ENCODE assay signal across 14 mouse cellular contexts in genomic region chr11:113418921-113419655, GRCm38 (mm10).
A peak's percentile ranks its signal among the peaks of the same experiment; 100 is the strongest.
DNase-seq lines count a peak whose midpoint lies in the region; ATAC-seq and TF ChIP-seq lines count a peak whose summit lies in the region.
"Had no signal": no experiment of that assay in that cellular context is flagged by ENCODE, and none has a peak within 500 bp of the region (broad histone marks: within the 10 kb centered on the region; RNA-seq: fewer than 3 reads in every experiment).

No protein-coding gene starts in this region.

- H3K9me3 ChIP-seq in forebrain, embryonic 12.5 days: no peaks in the 10 kb centered on the region
- no peaks in the 10 kb centered on the region for H3K9me3 ChIP-seq in forebrain, embryonic 11.5 days (ENCODE audit: control insufficient read depth, low read length)
- H3K9me3 ChIP-seq in neural tube, embryonic 13.5 days: no peaks in the 10 kb centered on the region
- no peaks in the 10 kb centered on the region for H3K9me3 ChIP-seq in midbrain, postnatal 0 days (ENCODE audit: low read length)
- H3K9me3 ChIP-seq: heart, embryonic 13.5 days; liver, embryonic 12.5 days; stomach, embryonic 15.5 days had no signal

- 64% methylated on average over 15 of the region's 15 CpGs for WGBS in forebrain, embryonic 12.5 days
- 82% methylated on average over 15 of the region's 15 CpGs for WGBS in forebrain, embryonic 11.5 days
- WGBS in neural tube, embryonic 13.5 days: 72% methylated on average over 15 of the region's 15 CpGs
- WGBS in midbrain, postnatal 0 days: 53% methylated on average over 15 of the region's 15 CpGs

- H3K4me2 ChIP-seq in forebrain, embryonic 12.5 days: no peak overlapping the region
- H3K4me2 ChIP-seq in forebrain, embryonic 11.5 days (ENCODE audit: low read depth, low read length, severe bottlenecking): no peak overlapping the region
- no peak overlapping the region for H3K4me2 ChIP-seq in neural tube, embryonic 13.5 days
- no peak overlapping the region for H3K4me2 ChIP-seq in midbrain, postnatal 0 days (ENCODE audit: low read depth, low read length, poor library complexity, severe bottlenecking)
- H3K4me2 ChIP-seq: heart, embryonic 13.5 days; liver, embryonic 12.5 days; stomach, embryonic 15.5 days had no signal

- no peak for ATAC-seq in forebrain, embryonic 12.5 days (ENCODE audit: low FRiP score)
- ATAC-seq in forebrain, embryonic 11.5 days (replicated peaks; ENCODE audit: low FRiP score): no peak
- no peak for ATAC-seq in neural tube, embryonic 13.5 days (ENCODE audit: low read depth)
- ATAC-seq in midbrain, postnatal 0 days (ENCODE audit: low FRiP score): no peak
- ATAC-seq: liver, embryonic 12.5 days had no signal

- no peaks in the 10 kb centered on the region for H3K27me3 ChIP-seq in forebrain, embryonic 12.5 days
- no peaks in the 10 kb centered on the region for H3K27me3 ChIP-seq in forebrain, embryonic 11.5 days (ENCODE audit: control insufficient read depth, insufficient read depth, low read length)
- H3K27me3 ChIP-seq in neural tube, embryonic 13.5 days: no peaks in the 10 kb centered on the region
- no peaks in the 10 kb centered on the region for H3K27me3 ChIP-seq in midbrain, postnatal 0 days (ENCODE audit: insufficient read depth, low read length)
- H3K27me3 ChIP-seq: heart, embryonic 13.5 days; liver, embryonic 12.5 days; stomach, embryonic 15.5 days had no signal

- TF ChIP-seq CTCF in midbrain, postnatal 0 days (IDR thresholded peaks at IDR 0.05): no peak

- peaks cover 12% of the 10 kb centered on the region for H3K4me1 ChIP-seq in forebrain, embryonic 12.5 days
- no peaks in the 10 kb centered on the region for H3K4me1 ChIP-seq in forebrain, embryonic 11.5 days (replicated peaks; ENCODE audit: control insufficient read depth, insufficient read depth, low read length)
- H3K4me1 ChIP-seq in neural tube, embryonic 13.5 days (replicated peaks): peaks cover 10% of the 10 kb centered on the region; the same call in 1 of the 2 replicates
- no peaks in the 10 kb centered on the region for H3K4me1 ChIP-seq in midbrain, postnatal 0 days (ENCODE audit: insufficient read depth, low read length)
- H3K4me1 ChIP-seq: heart, embryonic 13.5 days; liver, embryonic 12.5 days; stomach, embryonic 15.5 days had no signal

- no peak overlapping the region for H3K4me3 ChIP-seq in forebrain, embryonic 12.5 days (replicated peaks)
- no peak overlapping the region for H3K4me3 ChIP-seq in forebrain, embryonic 11.5 days (ENCODE audit: low read depth, low read length)
- H3K4me3 ChIP-seq in neural tube, embryonic 13.5 days: no peak overlapping the region
- no peak overlapping the region for H3K4me3 ChIP-seq in midbrain, postnatal 0 days (ENCODE audit: low read depth, low read length)
- H3K4me3 ChIP-seq: heart, embryonic 13.5 days; liver, embryonic 12.5 days; stomach, embryonic 15.5 days had no signal

- no peaks in the 10 kb centered on the region for H3K36me3 ChIP-seq in forebrain, embryonic 12.5 days (replicated peaks)
- H3K36me3 ChIP-seq in forebrain, embryonic 11.5 days (ENCODE audit: control insufficient read depth, insufficient read depth, low read length): no peaks in the 10 kb centered on the region
- no peaks in the 10 kb centered on the region for H3K36me3 ChIP-seq in neural tube, embryonic 13.5 days
- no peaks in the 10 kb centered on the region for H3K36me3 ChIP-seq in midbrain, postnatal 0 days (ENCODE audit: insufficient read depth, low read length)
- H3K36me3 ChIP-seq: heart, embryonic 13.5 days; liver, embryonic 12.5 days; stomach, embryonic 15.5 days had no signal

- DNase-seq in forebrain, embryonic 11.5 days (ENCODE audit: low spot score): no peak
- no peak for DNase-seq in neural tube, embryonic 10.5 days (ENCODE audit: extremely low spot score, low spot score)
- DNase-seq in midbrain, postnatal 0 days (ENCODE audit: low spot score): no peak
- no peak for DNase-seq in cerebellum, adult 18-20 months
- DNase-seq in ovary, postnatal 10 days (ENCODE audit: low spot score): no peak
- DNase-seq in gastrocnemius, adult 8-10 months (ENCODE audit: low spot score in 2 of 2): no peak
- DNase-seq: cerebellum, adult 2 months; gastrocnemius, postnatal 10 days; thymus, postnatal 36 days had no signal

- peak overlapping the region; percentile 42; the same call in 1 of the 2 replicates for H3K27ac ChIP-seq in forebrain, embryonic 12.5 days
- no peak overlapping the region for H3K27ac ChIP-seq in forebrain, embryonic 11.5 days (ENCODE audit: low read depth, low read length)
- H3K27ac ChIP-seq in neural tube, embryonic 13.5 days (replicated peaks): peak overlapping the region; percentile 49
- H3K27ac ChIP-seq in midbrain, postnatal 0 days (ENCODE audit: low read depth, low read length): 0 out of 2 replicates have a peak overlapping the region, but pooled peaks have one; percentile 32
- H3K27ac ChIP-seq: heart, embryonic 13.5 days; liver, embryonic 12.5 days; stomach, embryonic 15.5 days had no signal

- H3K9ac ChIP-seq in forebrain, embryonic 12.5 days: no peak overlapping the region
- H3K9ac ChIP-seq in forebrain, embryonic 11.5 days (ENCODE audit: low read length): no peak overlapping the region
- no peak overlapping the region for H3K9ac ChIP-seq in neural tube, embryonic 13.5 days
- no peak overlapping the region for H3K9ac ChIP-seq in midbrain, postnatal 0 days (replicated peaks; ENCODE audit: low read length, poor library complexity, severe bottlenecking)
- H3K9ac ChIP-seq: heart, embryonic 13.5 days; liver, embryonic 12.5 days; stomach, embryonic 15.5 days had no signal
